Mouse (Mus musculus): ENCODE results near the gene Prkcb. TPM values are rescaled to one million over a fixed set of nuclear protein-coding genes. Genes with fewer than 3 reads are reported as not detected.

The Prkcb gene
- 186 and 357 TPM in 2 replicates for polyA plus RNA-seq (2021; fragmentation: Nextera tagmentation)
- long read RNA-seq, experiment 1, transcript Prkcb-208 (1 exons, 955 nt): minor isoform, 87 of 631 reads
- long read RNA-seq, experiment 1, transcript Prkcb-201 (17 exons, 2,557 nt): minor isoform, 34 of 631 reads
- long read RNA-seq, experiment 1, transcript Prkcb-202 (17 exons, 2,911 nt): major isoform, 278 of 631 reads
- long read RNA-seq, experiment 1, partial matches to known transcripts: 147 of 631 reads
- long read RNA-seq, experiment 1, other reads (novel, unspliced or antisense): 85 of 631 reads
- long read RNA-seq, experiment 2, transcript Prkcb-202 (17 exons, 2,911 nt): minor isoform, 32 of 488 reads
- long read RNA-seq, experiment 2, transcript Prkcb-208 (1 exons, 955 nt): major isoform, 113 of 488 reads
- long read RNA-seq, experiment 2, partial matches to known transcripts: 232 of 488 reads
- long read RNA-seq, experiment 2, other reads (novel, unspliced or antisense): 108 of 488 reads

GRCm38 (mm10) chr7:122288605-122289242 lies at the start of gene Prkcb:
TSS of gene Prkcb (plus strand) at chr7:122288751.

DNA sequence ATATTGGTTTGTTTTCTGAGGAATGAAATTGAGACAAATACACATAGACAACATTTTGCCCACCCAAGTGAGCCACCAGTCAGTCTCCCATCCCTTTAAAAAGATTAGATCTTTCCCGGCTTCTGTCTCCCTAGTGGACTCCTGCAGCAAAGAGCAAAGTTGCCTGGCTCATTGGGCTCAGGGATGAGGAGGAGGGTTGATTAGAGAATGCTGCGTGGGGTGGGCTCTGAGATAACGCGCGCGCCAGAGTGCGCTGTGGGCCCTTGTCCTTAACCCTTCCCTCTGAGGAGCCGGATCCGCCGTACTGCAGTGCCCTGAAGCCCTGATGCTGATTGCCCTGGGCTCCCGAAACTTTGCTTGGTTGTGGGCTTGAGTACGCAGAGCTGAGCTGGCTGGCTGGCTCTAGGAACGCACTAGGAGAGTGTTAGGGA lies 381.9 kb downstream of the Prkcb start, which contains the start of gene Cacng3:
Gene Cacng3, plus strand, starts transcription at position 51 of the 431 bp plus-strand sequence.

Other genes with a start within 250 kb of the Prkcb start
- 13.2 and 40.7 TPM in 2 replicates for gene Ubfd1, start 221.6 kb upstream of the Prkcb start, polyA plus RNA-seq (2021; fragmentation: Nextera tagmentation)
- gene Ears2, start 221.5 kb upstream of the Prkcb start, polyA plus RNA-seq (2021; fragmentation: Nextera tagmentation): 5.6 and 6.0 TPM in 2 replicates
- gene Ndufab1, start 186.9 kb upstream of the Prkcb start, polyA plus RNA-seq (2021; fragmentation: Nextera tagmentation): 850 and 1,075 TPM in 2 replicates
- 0.56 and 0.68 TPM in 2 replicates for gene Palb2, start 155.8 kb upstream of the Prkcb start, polyA plus RNA-seq (2021; fragmentation: Nextera tagmentation)
- 140 and 194 TPM in 2 replicates for gene Dctn5, start 155.7 kb upstream of the Prkcb start, polyA plus RNA-seq (2021; fragmentation: Nextera tagmentation)
- 0.26 and 0.35 TPM in 2 replicates for gene Plk1, start 129.3 kb upstream of the Prkcb start, polyA plus RNA-seq (2021; fragmentation: Nextera tagmentation)
- 0.09 and 0.15 TPM in 2 replicates for gene Ern2, start 102.5 kb upstream of the Prkcb start, polyA plus RNA-seq (2021; fragmentation: Nextera tagmentation)
- gene Chp2, start 69.3 kb upstream of the Prkcb start, polyA plus RNA-seq (2021; fragmentation: Nextera tagmentation): 0.72 and 1.2 TPM in 2 replicates

All from left cerebral cortex, adult 6 months (tissue).